Mouse (Mus musculus): ENCODE results near the gene Ewsr1. TPM values are rescaled to one million over a fixed set of nuclear protein-coding genes. Genes with fewer than 3 reads are reported as not detected.

Gene Ewsr1
- 100 to 1,000 TPM; 207 to 451 (median 331) TPM for total RNA-seq (2022)

GRCm38 (mm10) chr11:5098736-5099542 lies at the start of gene Ewsr1, which contains the start of gene Rhbdd3:
Gene Ewsr1 (minus strand): TSS chr11:5099266.
Gene Rhbdd3 (plus strand): TSS chr11:5098926.
- DNase-seq = peak; percentile 94

- no peak for DNase-seq
These were observed 46.5 kb upstream of the Ewsr1 start for GRCm38 (mm10) chr11:5145600-5145999.

- DNase-seq = no peak
These were observed 42.9 kb upstream of the Ewsr1 start for GRCm38 (mm10) chr11:5141965-5142364.

- no peak for DNase-seq
These were observed 42.2 kb upstream of the Ewsr1 start for GRCm38 (mm10) chr11:5141252-5141651.

- DNase-seq = peak; percentile 66
These were observed 41.6 kb upstream of the Ewsr1 start for GRCm38 (mm10) chr11:5140619-5141018.

- DNase-seq = no peak
These were observed 40.3 kb upstream of the Ewsr1 start for GRCm38 (mm10) chr11:5139372-5139771.

- DNase-seq = no peak
These were observed 39.6 kb upstream of the Ewsr1 start for GRCm38 (mm10) chr11:5138642-5139041.

- no peak for DNase-seq
These were observed 36.8 kb upstream of the Ewsr1 start for GRCm38 (mm10) chr11:5135914-5136313.

GRCm38 (mm10) chr11:5132751-5133150 lies 33.7 kb upstream of the Ewsr1 start:
- DNase-seq = no peak

- DNase-seq = no peak
These were observed 31.1 kb upstream of the Ewsr1 start for GRCm38 (mm10) chr11:5130111-5130665.

GRCm38 (mm10) chr11:5129035-5129480 lies 30.0 kb upstream of the Ewsr1 start:
- no peak for DNase-seq

- no peak for DNase-seq
These were observed 26.6 kb upstream of the Ewsr1 start for GRCm38 (mm10) chr11:5125713-5126112.

GRCm38 (mm10) chr11:5114931-5115581 lies 16.0 kb upstream of the Ewsr1 start:
- peak; percentile 74 for DNase-seq

GRCm38 (mm10) chr11:5113645-5114044 lies 14.6 kb upstream of the Ewsr1 start:
- DNase-seq = no peak

- DNase-seq = no peak
These were observed 10.4 kb upstream of the Ewsr1 start for GRCm38 (mm10) chr11:5109441-5109840.

- DNase-seq = no peak
These were observed 5.0 kb upstream of the Ewsr1 start for GRCm38 (mm10) chr11:5103986-5104509.

GRCm38 (mm10) chr11:5102384-5102783 lies 3.3 kb upstream of the Ewsr1 start:
- no peak for DNase-seq

- DNase-seq = no peak
These were observed 2.6 kb upstream of the Ewsr1 start for GRCm38 (mm10) chr11:5101641-5102040.

GRCm38 (mm10) chr11:5100801-5101200 lies 1.7 kb upstream of the Ewsr1 start:
- DNase-seq = no peak

- no peak for DNase-seq
These were observed 1.2 kb upstream of the Ewsr1 start for GRCm38 (mm10) chr11:5100283-5100682.

GRCm38 (mm10) chr11:5099576-5100183 lies 614 bp upstream of the Ewsr1 start:
- peak; percentile 82 for DNase-seq

GRCm38 (mm10) chr11:5098035-5098735 lies 881 bp downstream of the Ewsr1 start:
- DNase-seq = peak; percentile 47
